Mouse (Mus musculus) megakaryocyte, embryonic 14.5 days (primary cell): ENCODE measurements at regions not wholly inside any gene's neighbourhood (a gene's known extent, or its start where the extent isn't known, plus 50 kb on each side); places are given as distances from the start of the nearest gene placed in this dataset.

Experiments
- H3K27me3 ChIP-seq: replicated peaks from 2 replicates; pipeline ENCODE3; 2012; ENCODE audit warnings: inconsistent platforms
- H3K36me3 ChIP-seq: replicated peaks from 2 replicates; pipeline ENCODE3; 2012; ENCODE audit warnings: low read length, inconsistent platforms, mixed read lengths
- H3K4me1 ChIP-seq: 2 replicates; pipeline ENCODE4 v1.6.1; 2012; ENCODE audit warnings: inconsistent platforms
- H3K4me3 ChIP-seq: replicated peaks from 2 replicates; pipeline ENCODE3; 2012; ENCODE audit warnings: moderate library complexity, mild to moderate bottlenecking, inconsistent platforms
- H3K9me3 ChIP-seq: 2 replicates; pipeline ENCODE4 v1.6.1; 2012; ENCODE audit warnings: inconsistent platforms
- FLI1 ChIP-seq: IDR thresholded peaks from 2 replicates; pipeline ENCODE4 v1.6.1; 2012; ENCODE audit warnings: low read length, inconsistent platforms, mixed read lengths
- GATA1 ChIP-seq: IDR thresholded peaks from 3 replicates; pipeline ENCODE4 v1.6.1; 2012; ENCODE audit warnings: mixed read lengths, low read length, inconsistent platforms, borderline replicate concordance

DNA sequence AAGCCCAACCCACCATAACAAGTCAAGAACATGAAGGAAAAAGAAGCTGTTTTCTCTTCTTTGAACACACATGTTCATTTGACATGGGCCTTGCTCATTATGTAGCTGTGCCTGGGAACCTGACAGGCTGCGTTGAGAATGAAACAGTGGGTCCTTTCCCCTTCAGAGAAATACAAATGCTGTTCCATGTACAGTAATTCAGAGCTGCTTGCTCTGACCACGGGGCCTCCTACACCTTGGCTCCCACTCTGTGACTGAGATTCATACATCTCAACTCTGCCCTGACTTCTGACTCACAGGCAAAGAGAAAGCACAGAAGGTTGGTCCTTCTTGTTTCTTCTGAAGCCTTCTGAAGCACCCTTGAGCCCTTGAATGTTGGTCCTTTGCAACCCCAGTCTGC, 1345.4 kb upstream of the A1bg start:
- TF ChIP-seq GATA1 (no peak), FLI1 (no peak)
- Histone ChIP-seq H3K4me1 (peaks cover 34% of the 10 kb centered on the region), H3K4me3 (no peak overlapping the region), H3K27me3 (no peaks in the 10 kb centered on the region), H3K36me3 (peaks cover under 1% of the 10 kb centered on the region), H3K9me3 (peaks cover 4% of the 10 kb centered on the region)

DNA sequence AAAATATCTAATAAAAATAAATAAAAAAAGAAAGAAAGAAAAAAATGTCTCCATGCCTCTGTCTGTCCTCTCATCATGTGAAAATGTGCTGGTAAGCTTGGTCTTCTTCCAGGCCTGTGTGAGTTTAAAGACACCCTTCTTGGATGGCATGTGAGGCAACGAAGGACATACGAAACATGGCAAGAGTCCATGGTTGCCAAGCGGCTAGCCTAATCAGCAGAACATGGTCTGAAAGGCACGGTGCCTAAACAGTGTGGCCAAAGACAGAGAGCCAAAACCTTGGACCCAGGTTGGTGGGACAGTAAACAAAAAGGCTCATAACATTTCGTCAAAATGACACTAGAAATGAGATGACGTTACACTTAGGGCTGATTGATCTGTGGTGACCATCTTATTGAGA, 1344.7 kb upstream of the A1bg start:
- TF ChIP-seq GATA1: no peak
- TF ChIP-seq FLI1: no peak
- no peaks in the 10 kb centered on the region for H3K27me3 ChIP-seq
- no peak overlapping the region for H3K4me3 ChIP-seq
- H3K4me1 ChIP-seq: peaks cover 36% of the 10 kb centered on the region
- H3K36me3 ChIP-seq: peaks cover 5% of the 10 kb centered on the region
- peaks cover 4% of the 10 kb centered on the region for H3K9me3 ChIP-seq

DNA sequence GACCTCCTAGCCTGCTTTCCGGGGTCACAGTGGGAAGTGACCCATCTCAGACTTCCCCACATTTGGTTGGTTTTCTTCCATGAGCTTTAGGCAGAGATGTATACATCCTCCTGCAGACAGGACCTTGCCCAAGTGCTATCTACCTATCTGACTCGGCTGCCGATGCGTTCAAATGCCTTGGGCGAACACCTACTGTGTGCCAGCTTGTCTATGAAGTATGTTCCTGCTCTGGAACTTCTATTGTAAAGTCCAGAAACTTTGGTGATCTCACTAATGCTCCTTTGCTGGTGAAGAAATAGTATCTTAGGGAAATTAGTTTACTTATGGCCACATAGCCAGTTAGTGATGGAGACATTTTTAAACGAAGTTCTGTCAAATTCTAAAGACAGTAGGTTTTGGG, 1343.2 kb upstream of the A1bg start:
- Histone ChIP-seq H3K4me3 (no peak overlapping the region), H3K4me1 (peaks cover 41% of the 10 kb centered on the region), H3K9me3 (peaks cover 4% of the 10 kb centered on the region), H3K36me3 (peaks cover 5% of the 10 kb centered on the region), H3K27me3 (no peaks in the 10 kb centered on the region)
- TF ChIP-seq FLI1: no peak

DNA sequence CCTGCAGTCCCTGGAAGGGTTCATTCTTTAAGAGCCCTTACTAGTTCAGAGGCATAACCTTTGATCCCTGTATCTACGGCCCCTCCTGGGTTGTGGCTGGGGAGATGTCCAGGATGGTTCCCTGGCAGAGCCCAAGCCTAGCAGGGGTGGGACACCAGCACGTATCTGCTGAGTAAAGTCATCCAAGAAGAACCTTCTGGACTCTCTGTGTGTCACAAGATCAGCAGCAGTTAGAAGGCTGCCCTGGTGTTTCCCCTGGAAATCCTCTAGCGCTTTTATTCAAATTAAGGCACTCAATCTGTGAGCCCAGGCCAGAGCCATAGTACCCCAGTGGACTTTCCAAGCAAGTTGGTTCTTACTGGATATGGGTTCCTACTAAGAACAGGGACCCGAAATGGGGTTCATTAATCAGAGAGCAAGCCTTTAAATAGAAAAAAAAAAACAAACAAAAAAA, 1342.7 kb upstream of the A1bg start:
- Histone ChIP-seq H3K9me3 (peaks cover 4% of the 10 kb centered on the region), H3K36me3 (peaks cover 5% of the 10 kb centered on the region), H3K27me3 (no peaks in the 10 kb centered on the region), H3K4me1 (peaks cover 41% of the 10 kb centered on the region), H3K4me3 (no peak overlapping the region)
- TF ChIP-seq FLI1 (no peak), GATA1 (no peak)

DNA sequence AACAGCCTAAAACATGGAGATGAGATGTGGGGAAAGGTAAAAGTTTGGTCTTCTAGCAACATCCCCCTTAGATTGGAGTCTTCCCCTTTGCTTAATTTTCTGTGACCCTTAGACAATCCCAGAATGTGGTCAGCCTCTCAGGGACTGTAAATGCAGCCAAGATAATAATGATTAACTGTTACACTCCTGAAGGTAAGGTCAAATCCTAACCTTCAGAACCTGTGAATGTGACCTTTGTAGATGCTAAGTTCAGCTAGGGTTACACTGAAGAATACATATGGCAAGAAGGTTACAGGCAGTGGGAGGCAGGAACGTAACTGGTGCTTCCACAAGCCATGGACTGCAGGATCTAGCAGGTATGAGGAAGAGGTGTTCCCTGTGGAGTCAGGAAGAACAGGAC, 1342.2 kb upstream of the A1bg start:
- Histone ChIP-seq H3K4me1 (peaks cover 41% of the 10 kb centered on the region), H3K9me3 (peaks cover 4% of the 10 kb centered on the region), H3K36me3 (peaks cover 8% of the 10 kb centered on the region), H3K4me3 (peak overlapping the region; percentile 48), H3K27me3 (no peaks in the 10 kb centered on the region)
- TF ChIP-seq GATA1 (no peak), FLI1 (no peak)

DNA sequence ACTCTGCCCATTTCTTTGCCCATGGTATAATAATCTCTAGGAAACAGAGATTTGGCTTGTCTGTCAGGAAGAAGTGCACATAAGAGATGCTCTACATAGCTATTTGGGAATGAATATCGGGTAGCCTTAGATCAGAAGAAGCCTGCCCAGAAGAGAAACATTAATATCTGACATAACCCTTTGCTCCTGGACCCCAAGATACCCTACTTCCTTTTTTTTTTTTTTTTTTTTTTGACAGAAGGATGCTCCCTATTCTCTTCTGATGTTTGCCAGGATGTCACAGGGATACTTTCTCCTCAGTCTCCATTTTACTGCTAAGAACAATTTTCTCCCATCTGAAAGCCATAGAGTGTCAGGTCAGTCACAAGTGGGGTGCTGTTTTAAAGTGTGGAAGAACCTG, 1341.4 kb upstream of the A1bg start:
- Histone ChIP-seq H3K4me3 (no peak overlapping the region), H3K9me3 (peaks cover 4% of the 10 kb centered on the region), H3K4me1 (peaks cover 41% of the 10 kb centered on the region), H3K36me3 (peaks cover 16% of the 10 kb centered on the region), H3K27me3 (no peaks in the 10 kb centered on the region)
- TF ChIP-seq GATA1 (no peak), FLI1 (no peak)

DNA sequence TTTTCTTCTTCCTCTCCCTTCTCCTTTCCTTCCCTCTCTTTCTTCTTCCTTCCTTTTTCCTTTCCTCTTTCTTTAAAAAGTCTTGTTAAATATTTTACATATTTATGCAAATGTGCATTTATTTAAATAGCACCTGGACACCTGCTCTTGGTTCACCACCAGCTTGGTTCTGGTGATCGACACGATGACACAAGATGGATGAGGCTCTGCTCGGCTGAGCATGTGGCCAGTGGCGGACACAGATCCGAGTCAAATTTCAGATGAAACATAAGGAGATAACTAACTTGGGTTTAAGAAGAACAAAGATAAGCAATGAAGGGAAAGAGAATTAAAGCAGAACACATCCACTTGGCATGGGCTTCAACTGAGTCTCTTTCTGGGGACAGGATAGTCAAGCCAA, 1339.7 kb upstream of the A1bg start:
- peaks cover 43% of the 10 kb centered on the region for H3K4me1 ChIP-seq
- H3K27me3 ChIP-seq: no peaks in the 10 kb centered on the region
- H3K4me3 ChIP-seq: no peak overlapping the region
- TF ChIP-seq GATA1 (no peak), FLI1 (no peak)
- no peaks in the 10 kb centered on the region for H3K9me3 ChIP-seq
- peaks cover 29% of the 10 kb centered on the region for H3K36me3 ChIP-seq

DNA sequence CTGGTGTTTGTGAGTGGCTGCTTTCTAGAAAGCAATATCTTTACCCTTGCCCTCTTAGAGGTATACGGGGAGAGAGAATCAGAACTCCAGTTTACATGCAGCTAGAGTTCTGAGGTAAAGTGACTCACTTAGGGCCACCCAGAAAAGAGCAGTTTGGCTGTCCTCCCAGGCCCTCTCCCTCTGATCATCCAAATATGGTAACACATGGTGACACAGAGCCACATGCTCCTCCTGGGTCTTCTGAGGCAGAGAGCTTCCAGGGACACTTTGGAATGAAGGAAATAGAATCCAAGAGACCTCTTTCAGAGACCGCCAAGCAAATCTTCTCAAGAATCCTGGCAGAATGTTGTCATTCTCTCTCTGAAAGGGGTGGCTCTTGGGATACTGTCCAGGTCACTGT, 1338.7 kb upstream of the A1bg start:
- H3K9me3 ChIP-seq: no peaks in the 10 kb centered on the region
- peaks cover 30% of the 10 kb centered on the region for H3K36me3 ChIP-seq
- H3K27me3 ChIP-seq: no peaks in the 10 kb centered on the region
- no peak overlapping the region for H3K4me3 ChIP-seq
- TF ChIP-seq GATA1: no peak
- no peak for TF ChIP-seq FLI1
- H3K4me1 ChIP-seq: peaks cover 48% of the 10 kb centered on the region

DNA sequence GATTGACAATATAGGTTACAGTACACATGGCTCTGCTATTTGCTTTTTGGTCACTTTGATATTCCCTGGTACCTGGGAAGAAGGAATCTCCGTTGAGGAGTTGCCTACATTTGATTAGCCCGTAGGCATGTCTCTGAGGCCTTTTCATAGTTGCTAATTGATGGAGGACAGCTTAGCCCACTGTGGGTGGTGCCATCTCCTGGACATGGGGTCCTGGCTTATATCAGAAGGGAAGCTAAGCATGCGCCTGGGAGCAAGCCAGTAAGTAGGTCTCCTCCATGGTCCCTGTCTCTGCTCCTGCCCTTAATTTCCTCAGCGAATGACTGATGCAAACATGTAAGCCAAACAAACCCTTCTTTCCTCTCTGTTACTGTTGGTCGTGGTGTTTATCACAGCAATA, 1335.8 kb upstream of the A1bg start:
- H3K4me1 ChIP-seq: peaks cover 23% of the 10 kb centered on the region
- H3K4me3 ChIP-seq: no peak overlapping the region
- H3K9me3 ChIP-seq: no peaks in the 10 kb centered on the region
- no peaks in the 10 kb centered on the region for H3K27me3 ChIP-seq
- no peak for TF ChIP-seq FLI1
- TF ChIP-seq GATA1: no peak
- H3K36me3 ChIP-seq: peaks cover 48% of the 10 kb centered on the region

DNA sequence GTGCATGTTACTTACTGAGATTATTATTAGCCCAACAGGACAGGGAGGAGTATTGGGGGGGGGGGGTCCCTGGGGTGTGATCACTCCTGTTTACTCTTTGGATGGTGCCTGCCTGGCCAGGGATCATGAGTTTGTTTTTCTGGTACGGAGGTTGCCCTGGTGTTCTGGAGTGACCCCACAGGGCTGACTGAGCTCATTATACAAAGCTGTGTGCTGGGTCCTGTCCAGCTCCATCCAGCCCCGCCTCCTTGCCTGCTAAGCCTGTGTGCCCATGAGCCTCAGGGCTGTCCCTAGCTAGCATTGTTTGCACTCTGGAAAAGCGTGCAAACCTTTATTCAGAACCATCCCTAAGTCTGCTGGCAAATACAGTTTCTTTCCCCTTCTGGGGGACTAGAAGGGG, 1335.1 kb upstream of the A1bg start:
- H3K36me3 ChIP-seq: peaks cover 52% of the 10 kb centered on the region
- peaks cover 18% of the 10 kb centered on the region for H3K4me1 ChIP-seq
- no peaks in the 10 kb centered on the region for H3K27me3 ChIP-seq
- TF ChIP-seq FLI1 (no peak), GATA1 (no peak)
- H3K4me3 ChIP-seq: no peak overlapping the region
- H3K9me3 ChIP-seq: no peaks in the 10 kb centered on the region

DNA sequence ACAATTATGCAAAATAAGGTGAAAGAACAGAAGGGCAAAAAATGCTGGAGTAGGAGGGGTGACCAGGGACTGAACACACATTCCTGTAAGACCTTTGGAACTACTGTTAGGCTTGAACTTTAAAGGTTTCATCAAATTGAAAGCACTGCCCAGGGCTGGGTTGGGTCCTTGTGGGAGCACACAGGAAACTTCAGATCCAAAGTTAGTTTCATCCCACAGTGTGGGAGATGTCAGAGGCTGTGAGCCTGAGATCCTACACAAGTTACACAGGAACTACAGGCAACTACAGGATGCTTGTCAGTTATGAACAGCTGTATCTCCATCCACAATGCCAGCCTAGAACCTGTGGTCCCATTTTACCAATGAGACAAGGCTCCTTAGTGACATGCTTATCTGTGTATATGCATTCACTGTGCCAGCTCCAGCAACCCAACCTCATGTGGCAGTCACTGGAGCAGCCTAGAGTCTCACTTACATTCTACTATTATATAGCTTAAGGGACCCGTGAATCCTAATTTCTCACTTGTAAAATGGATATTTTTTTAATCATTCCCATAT, 1334.4 kb upstream of the A1bg start:
- H3K4me1 ChIP-seq: peaks cover 18% of the 10 kb centered on the region
- H3K36me3 ChIP-seq: peaks cover 54% of the 10 kb centered on the region
- H3K27me3 ChIP-seq: no peaks in the 10 kb centered on the region
- no peak overlapping the region for H3K4me3 ChIP-seq
- TF ChIP-seq GATA1 (no peak), FLI1 (no peak)
- H3K9me3 ChIP-seq: no peaks in the 10 kb centered on the region
